Mouse (Mus musculus): ENCODE data around the gene Cln3. TPM values are rescaled to one million over a fixed set of nuclear protein-coding genes. Genes with fewer than 3 reads are reported as not detected.

The Cln3 gene
- total RNA-seq (2021) = 10 to 100 TPM; 11.3 to 13.6 TPM

DNA sequence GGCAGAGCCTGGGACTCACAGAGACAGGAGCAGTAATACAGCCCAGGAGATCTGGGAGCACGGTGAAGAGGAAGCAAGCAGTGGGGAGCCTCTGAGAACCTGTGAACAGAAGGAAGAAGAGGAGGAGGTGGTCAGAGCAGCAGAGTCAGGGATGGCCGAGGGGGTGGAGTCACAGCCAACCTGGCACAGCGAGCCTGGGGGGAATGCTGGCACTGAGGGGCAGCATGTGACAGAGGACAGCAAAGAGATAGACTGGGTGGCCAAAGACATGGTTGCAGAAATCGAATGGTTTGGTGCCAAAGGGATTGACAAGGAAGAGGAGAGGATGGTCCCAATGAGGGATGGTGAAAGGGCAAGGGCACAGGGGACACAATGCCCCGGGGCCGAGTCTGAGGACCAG is at the start of gene Cln3:
Gene Cln3, minus strand, starts transcription at position 101 of the 400 bp plus-strand sequence.
- DNase-seq (ENCODE audit: low spot score) = no peak

GRCm38 (mm10) chr7:126635375-126635774 is 49.8 kb upstream of the Cln3 start:
- no peak for DNase-seq (ENCODE audit: low spot score)
- intact Hi-C loops (cut with DNase I) = loop anchor here (5.0 kb wide), 1 partner anchor 238 kb away; the partner anchor contains the start of gene Nfatc2ip

More for the DNA sequence above, at the start of gene Cln3:
- intact Hi-C loops (cut with DNase I) = loop anchor here (2.0 kb wide), 1 partner anchor 51 kb away; no protein-coding TSS in a partner anchor

GRCm38 (mm10) chr7:126632478-126632877 is 46.9 kb upstream of the Cln3 start:
- no peak for DNase-seq (ENCODE audit: low spot score)
- intact Hi-C loops (cut with DNase I) = no loop called here

DNA sequence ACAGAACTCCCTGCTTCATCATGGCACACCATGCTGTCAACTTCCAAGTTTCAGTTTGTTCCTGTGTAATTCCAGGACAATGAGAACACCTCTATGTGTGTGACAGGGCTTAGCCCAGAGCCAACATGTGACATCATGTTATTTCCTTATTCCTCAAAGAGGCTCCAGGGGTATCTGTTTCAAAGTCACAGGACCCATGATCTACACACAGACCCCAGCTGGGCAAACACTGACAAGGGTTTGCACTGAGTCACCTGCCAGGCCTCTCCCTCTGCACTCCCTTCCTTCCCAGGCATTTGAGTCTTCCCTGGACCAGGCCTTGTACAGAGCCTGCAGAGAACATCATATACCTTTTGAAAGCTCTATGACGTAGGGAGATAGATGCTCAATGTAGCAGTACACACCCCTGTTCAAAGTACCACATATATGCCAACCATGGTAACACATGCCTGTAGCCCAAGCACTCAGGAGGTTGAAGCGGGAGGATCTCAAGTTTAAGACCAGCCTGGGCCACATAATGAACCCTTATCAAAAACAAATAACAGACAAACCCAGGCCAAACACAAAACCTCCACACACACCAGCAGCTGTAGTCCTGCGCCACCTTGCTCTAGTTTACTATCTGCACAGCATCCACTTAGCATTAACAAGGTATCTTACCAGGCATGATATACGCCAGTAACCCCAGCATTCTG is 45.4 kb upstream of the Cln3 start, which contains the start of gene Nupr1:
Gene Nupr1, minus strand, starts transcription at position 38 of the 695 bp plus-strand sequence.
- no peak for DNase-seq (ENCODE audit: low spot score)
- intact Hi-C loops (cut with DNase I) = no loop called here

DNA sequence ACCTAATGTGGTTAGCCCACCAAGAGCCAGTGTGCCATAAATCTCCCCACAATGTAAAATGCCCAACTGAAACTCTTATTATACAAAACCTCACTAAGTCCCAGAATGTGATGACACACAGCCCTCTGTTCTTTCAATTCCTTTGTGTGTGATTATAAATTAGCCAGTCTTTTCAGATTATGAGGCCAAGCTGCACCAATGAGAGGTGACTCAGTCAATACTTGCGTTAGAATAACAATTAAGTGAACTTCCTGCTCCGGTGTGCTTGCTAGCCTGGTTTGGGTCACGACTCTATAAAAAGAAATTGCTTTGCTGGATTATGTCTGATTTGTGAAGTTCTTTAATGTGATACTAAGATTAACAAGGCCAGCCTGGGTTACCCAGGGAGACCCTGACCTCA is 44.3 kb upstream of the Cln3 start:
- intact Hi-C loops (cut with DNase I) = no loop called here
- DNase-seq (ENCODE audit: low spot score) = no peak

GRCm38 (mm10) chr7:126628111-126628510 is 42.5 kb upstream of the Cln3 start:
- DNase-seq (ENCODE audit: low spot score) = no peak
- intact Hi-C loops (cut with DNase I) = no loop called here

DNA sequence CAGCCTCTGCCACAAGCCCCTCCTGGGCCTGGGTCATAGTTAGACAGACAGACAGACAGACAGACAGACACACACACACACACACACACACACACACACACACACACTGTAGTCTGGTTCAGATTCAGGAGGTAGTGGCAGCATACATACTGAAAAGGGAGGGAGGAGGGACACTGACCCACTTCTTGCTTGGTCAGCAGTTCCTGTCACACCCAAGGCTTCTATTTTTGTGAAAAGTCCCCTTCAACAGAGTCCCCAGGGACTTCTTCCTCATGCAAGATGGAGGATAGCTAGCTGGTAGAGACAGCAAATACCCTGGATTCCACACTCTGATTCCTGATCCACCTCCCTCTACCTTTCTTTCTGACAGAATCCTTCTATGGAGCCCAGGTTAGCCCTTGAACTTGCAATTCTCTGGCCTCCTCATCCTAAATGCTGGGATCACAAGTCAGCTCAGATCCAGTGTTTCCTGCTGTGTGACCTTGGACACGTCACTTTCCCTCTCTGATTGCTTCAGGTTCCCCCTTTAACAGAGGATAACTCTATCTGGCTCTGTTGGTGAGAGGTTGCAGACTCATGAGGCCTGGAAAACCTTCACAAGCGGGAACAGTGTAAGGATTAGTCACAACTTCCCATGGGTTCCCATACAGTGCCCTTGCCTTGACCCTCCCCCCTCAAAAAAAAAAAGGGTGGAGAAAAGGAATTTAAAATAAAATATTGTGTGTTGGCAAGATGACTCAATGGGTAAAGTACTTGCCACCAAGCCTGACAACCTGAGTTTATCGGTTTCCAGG is 40.4 kb upstream of the Cln3 start:
- no peak for DNase-seq (ENCODE audit: low spot score)
- intact Hi-C loops (cut with DNase I) = no loop called here

- intact Hi-C loops (cut with DNase I) = no loop called here
- DNase-seq (ENCODE audit: low spot score) = peak; percentile 88
These were observed 39.8 kb upstream of the Cln3 start for GRCm38 (mm10) chr7:126625369-126625768.

DNA sequence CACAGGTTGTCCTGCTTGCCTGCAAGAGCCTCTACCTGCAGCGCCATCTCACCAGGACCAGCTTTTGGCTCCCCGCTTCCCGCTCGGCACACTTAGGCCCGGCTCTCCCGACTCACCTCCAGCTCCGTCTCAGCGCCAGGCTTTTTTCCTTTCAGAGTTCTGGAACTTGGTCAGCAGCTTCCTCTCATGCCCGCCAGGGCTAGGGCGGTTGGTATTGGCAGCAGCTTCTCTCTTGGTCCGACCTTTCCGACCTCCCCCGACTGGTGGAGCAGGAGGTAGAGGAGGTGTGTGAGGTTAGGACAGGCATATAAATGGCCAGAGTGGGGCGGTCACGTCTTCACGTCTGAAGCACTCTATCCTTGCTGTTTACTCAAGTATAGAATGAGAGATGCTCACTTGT is 39.2 kb upstream of the Cln3 start:
- intact Hi-C loops (cut with DNase I) = no loop called here
- DNase-seq (ENCODE audit: low spot score) = no peak

DNA sequence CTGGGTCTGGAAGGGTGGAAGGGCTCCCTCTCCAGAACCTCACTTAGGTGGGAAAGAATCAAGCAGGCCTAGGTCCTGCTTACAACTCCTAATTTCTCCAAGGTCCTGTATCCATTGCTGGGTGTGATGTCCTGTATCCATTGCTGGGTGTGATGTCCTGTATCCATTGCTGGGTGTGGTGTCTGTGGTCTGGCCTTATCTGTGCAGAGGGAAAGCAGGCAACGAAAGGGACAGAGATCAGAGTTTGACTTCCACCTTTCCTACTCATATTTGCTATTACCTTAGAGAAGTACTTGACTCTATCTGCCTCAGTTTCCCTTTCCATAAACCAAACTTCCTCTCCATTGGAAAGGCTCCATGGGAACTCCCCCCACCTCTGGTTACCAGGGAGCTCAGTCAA is 37.8 kb upstream of the Cln3 start:
- intact Hi-C loops (cut with DNase I) = no loop called here
- DNase-seq (ENCODE audit: low spot score) = no peak

DNA sequence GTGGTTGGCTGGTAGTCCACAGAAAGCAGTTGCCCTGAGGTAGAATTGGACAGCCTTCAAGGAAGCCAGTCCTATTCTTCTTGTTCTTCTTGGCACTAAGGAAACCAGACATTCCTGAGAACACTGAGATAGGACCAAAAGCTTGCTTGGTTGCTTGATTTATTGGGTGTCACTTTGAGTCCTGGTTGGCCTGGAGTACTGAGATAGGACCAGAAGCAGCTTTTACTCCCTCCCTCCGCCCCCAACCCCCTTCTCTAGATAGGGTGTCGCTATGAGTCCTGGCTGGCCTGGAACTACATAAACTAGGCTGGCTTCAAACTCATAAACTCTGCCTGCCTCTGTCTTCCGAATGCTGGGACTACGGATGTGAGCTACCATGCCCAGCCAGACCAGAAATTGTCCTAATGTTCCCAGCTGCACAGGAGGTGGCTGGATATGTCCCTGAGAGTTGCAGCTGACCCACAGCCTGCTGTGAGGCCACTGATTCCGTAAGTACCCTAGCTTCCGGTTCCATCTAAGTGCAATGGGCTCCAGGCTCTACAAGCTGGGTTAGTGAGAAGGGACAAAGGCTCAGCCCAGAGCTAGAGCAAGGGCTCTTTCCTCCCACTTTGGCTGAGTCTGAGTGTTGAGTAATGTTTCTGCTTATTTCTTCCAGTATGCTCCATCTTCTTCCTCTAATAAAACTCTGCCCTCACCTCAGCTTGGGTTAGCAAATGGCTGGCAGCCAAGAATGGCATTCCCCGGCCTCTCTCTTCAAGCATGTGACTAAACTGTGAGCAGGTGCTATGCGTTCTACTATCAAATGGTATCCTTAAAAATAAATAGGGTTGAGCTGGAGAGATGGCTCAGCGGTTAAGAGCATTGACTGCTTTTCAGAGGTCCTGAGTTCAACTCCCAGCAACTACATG is 36.1 kb upstream of the Cln3 start:
- intact Hi-C loops (cut with DNase I) = no loop called here
- no peak for DNase-seq (ENCODE audit: low spot score)

DNA sequence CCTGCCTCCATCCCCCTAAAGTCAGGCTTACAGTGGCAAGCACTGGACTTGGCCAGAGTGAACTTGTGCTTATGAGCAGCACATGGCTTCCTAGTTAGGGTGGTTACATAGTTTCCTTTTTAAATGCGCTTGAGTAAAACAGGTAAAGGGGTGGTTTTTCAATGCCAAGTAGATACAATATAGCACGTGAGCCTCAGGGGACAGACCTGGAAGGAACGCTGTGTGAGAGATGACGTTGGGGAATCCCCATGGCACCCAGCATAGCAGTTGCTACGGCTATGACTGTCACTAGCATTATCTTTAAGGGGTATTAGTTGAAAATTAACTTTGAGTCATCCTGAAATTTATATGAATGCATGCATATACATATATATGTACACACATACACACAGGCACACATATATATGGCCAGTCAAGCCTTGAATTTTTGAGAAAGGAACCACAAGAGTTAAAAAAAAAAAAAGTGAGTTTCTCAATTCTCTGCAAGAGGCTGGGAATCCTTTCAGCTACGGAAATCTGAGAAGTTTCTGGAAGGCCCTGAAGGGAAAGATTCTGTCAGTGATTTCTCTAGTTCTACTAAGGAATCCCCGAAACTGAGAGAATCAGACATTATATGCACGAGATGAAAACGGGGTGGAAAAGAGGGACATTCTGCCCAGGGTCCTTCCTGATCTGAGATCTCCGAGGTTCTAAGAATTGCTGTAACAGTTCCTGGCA is 34.1 kb upstream of the Cln3 start:
- DNase-seq (ENCODE audit: low spot score) = no peak
- intact Hi-C loops (cut with DNase I) = no loop called here

- intact Hi-C loops (cut with DNase I) = no loop called here
- DNase-seq (ENCODE audit: low spot score) = no peak
These were observed 31.1 kb upstream of the Cln3 start for GRCm38 (mm10) chr7:126616707-126617106.

DNA sequence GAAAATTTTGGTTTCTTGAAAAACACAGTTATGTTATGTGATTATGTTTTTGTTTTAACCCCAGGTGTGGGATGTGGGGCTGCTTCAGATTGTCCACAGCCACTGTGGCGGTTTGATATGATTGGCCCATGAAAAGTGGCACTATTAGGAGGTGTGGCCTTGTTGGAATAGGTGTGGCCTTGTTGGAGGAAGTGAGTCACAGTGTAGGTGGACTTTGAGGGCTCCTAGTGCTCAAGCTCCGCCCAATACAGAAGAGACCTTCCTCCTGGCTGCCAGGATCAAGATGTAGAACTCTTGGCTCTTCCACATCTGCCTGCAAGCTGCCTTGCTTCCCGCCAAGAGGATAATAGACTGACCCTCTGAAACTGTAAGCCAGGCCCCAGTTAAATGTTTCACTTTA is 27.1 kb upstream of the Cln3 start:
- intact Hi-C loops (cut with DNase I) = no loop called here
- no peak for DNase-seq (ENCODE audit: low spot score)

- intact Hi-C loops (cut with DNase I) = no loop called here
- no peak for DNase-seq (ENCODE audit: low spot score)
These were observed 22.2 kb upstream of the Cln3 start for GRCm38 (mm10) chr7:126607796-126608195.

- intact Hi-C loops (cut with DNase I) = no loop called here
- DNase-seq (ENCODE audit: low spot score) = peak; percentile 43
These were observed 21.4 kb upstream of the Cln3 start for GRCm38 (mm10) chr7:126607064-126607463.

DNA sequence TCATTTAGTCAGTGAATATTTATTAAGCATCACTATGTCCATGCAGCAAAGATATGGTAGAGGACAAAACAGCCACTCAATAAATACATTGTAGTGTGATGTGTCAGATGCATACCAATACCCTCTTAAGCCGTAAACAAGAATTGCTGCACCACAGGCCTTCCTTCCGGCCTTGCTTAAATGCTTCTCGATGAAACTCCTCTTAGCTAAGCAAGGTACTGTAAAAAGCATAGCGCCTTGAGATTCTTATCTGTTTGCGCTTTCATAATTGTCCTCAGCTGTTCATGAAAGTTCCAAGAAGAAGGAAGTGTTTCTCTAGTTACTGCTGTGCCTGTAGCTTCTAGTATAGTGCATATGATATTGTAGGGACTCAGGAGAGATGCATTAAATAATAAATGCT is 21.0 kb upstream of the Cln3 start:
- intact Hi-C loops (cut with DNase I) = no loop called here
- no peak for DNase-seq (ENCODE audit: low spot score)

DNA sequence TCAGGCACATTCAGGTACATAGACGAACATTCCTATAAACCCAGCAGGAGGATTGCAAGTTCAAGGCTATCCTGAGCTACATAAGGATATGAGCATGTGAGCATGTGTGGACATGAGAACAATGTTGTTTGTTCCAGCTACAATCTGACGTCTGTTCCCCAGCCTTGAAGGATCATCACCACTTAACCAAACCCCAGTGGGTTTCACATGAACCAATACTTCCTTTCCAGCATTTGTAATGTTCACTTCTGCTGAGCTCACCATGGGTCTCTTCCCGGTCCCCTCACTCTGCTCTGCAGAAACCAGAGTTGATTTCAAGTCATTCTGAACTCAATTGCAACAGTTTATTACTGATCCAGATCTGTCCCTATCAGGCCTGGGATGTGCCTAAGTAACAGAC is 17.0 kb upstream of the Cln3 start:
- DNase-seq (ENCODE audit: low spot score) = no peak
- intact Hi-C loops (cut with DNase I) = no loop called here

DNA sequence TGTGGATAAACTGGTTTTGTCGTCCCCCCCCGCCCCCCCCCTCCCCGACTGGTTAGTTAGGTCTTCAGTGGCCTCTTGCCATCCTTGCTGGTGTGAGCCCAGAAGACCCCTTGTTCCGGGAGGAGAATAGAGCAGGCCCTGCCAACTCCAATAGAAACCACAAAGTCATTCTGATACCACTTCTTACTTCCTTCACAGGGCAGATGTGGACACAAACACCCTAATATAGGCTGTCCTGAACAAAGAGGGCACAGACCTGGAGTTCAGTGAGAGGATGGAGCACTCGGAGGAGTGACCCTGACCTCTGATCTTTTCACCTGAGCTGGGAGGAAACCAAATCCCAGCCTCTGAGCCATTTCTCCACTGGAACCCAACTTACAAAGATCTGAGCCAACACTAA is 16.3 kb upstream of the Cln3 start:
- no peak for DNase-seq (ENCODE audit: low spot score)
- intact Hi-C loops (cut with DNase I) = no loop called here

GRCm38 (mm10) chr7:126598919-126599318 is 13.3 kb upstream of the Cln3 start:
- no peak for DNase-seq (ENCODE audit: low spot score)
- intact Hi-C loops (cut with DNase I) = no loop called here
